Mouse (Mus musculus): ENCODE results near the gene Klhdc2.

DNA sequence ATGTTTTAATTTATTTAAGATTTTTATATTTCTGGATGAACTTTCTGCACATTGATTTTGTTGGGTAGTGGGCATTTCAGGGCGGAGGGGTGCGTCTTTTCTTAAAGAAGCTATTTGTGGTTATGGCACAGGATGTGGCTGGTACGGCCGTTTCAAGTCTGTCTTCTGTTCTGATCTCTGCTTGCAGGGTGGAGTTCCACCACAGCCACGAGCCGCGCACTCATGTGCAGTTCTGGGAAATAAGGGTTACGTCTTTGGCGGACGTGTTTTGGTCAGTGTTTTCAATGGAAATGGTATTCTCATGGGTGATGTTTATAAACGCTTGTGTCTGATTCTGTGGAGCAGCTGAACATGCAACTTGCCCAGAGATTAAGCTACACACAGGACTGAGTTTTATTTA lies 38.6 kb upstream of the Klhdc2 start:
- no peak for TF ChIP-seq POLR2A (IDR thresholded peaks at IDR 0.05; ENCODE audit: low read depth, low read length)
- TF ChIP-seq CTCF (IDR thresholded peaks at IDR 0.05; ENCODE audit: extremely low read depth, insufficient read depth, insufficient read length, insufficient replicate concordance) = no peak

Measured in spleen, adult 2 months (tissue).